Mouse (Mus musculus) lung, postnatal 10 days (tissue): ENCODE results near the gene Ston2.
"Not testable (repeated sequence)": the region's sequence is repeated elsewhere in the genome, so short reads cannot be mapped to it uniquely, and the experiment has no call there.

Experiments used
- DNase-seq: peaks from one replicate; pipeline ENCODE4 v3.0.0; 2021

Ston2 gene

GRCm38 (mm10) chr12:91588176-91588669, 200.0 kb downstream of the Ston2 start:
- peak; percentile 95 for DNase-seq

- no peak for DNase-seq
These were observed 200.6 kb downstream of the Ston2 start for GRCm38 (mm10) chr12:91587491-91588033.

GRCm38 (mm10) chr12:91587077-91587476, 201.1 kb downstream of the Ston2 start:
- no peak for DNase-seq

- not testable (repeated sequence) for DNase-seq
These were observed 202.4 kb downstream of the Ston2 start for GRCm38 (mm10) chr12:91585815-91586214.

GRCm38 (mm10) chr12:91585206-91585605, 203.0 kb downstream of the Ston2 start:
- DNase-seq: no peak

- DNase-seq: no peak
These were observed 204.8 kb downstream of the Ston2 start for GRCm38 (mm10) chr12:91583409-91583808.
